Mouse (Mus musculus): ENCODE data around the gene Apobec2. TPM values are rescaled to one million over a fixed set of nuclear protein-coding genes. Genes with fewer than 3 reads are reported as not detected.

Gene Apobec2
- polyA plus RNA-seq, 1 experiment from 2014 or later: 9.9 TPM

GRCm38 (mm10) chr17:48416425-48417195 lies 16.1 kb downstream of the Apobec2 start:
- 72% methylated on average over 14 of the region's 14 CpGs for WGBS
- ATAC-seq (ENCODE audit: low read depth): peak; percentile 76
- no peaks in the 10 kb centered on the region for H3K27me3 ChIP-seq (ENCODE audit: control insufficient read depth, insufficient read depth, low read depth, low read length)
- H3K9ac ChIP-seq (ENCODE audit: low read length): no peak overlapping the region
- no peak overlapping the region for H3K4me3 ChIP-seq (ENCODE audit: low read length)
- H3K36me3 ChIP-seq (ENCODE audit: control insufficient read depth, insufficient read depth, low read length): peaks cover 20% of the 10 kb centered on the region
- H3K4me1 ChIP-seq (replicated peaks; ENCODE audit: control insufficient read depth, insufficient read depth, low read length): peaks cover 10% of the 10 kb centered on the region
- no peak overlapping the region for H3K4me2 ChIP-seq (ENCODE audit: low read depth, low read length)
- peak overlapping the region; percentile 38; the same call in 1 of the 2 replicates for H3K27ac ChIP-seq (ENCODE audit: low read length)
- H3K9me3 ChIP-seq (ENCODE audit: control insufficient read depth, low read length): no peaks in the 10 kb centered on the region

GRCm38 (mm10) chr17:48416011-48416410 lies 16.7 kb downstream of the Apobec2 start:
- no peaks in the 10 kb centered on the region for H3K9me3 ChIP-seq (ENCODE audit: control insufficient read depth, low read length)
- H3K36me3 ChIP-seq (ENCODE audit: control insufficient read depth, insufficient read depth, low read length): peaks cover 20% of the 10 kb centered on the region
- no peak overlapping the region for H3K9ac ChIP-seq (ENCODE audit: low read length)
- H3K4me2 ChIP-seq (ENCODE audit: low read depth, low read length): no peak overlapping the region
- peaks cover 16% of the 10 kb centered on the region for H3K4me1 ChIP-seq (replicated peaks; ENCODE audit: control insufficient read depth, insufficient read depth, low read length)
- 64% methylated on average over 7 of the region's 7 CpGs for WGBS
- peak overlapping the region; percentile 38; the same call in 1 of the 2 replicates for H3K27ac ChIP-seq (ENCODE audit: low read length)
- no peak overlapping the region for H3K4me3 ChIP-seq (ENCODE audit: low read length)
- no peaks in the 10 kb centered on the region for H3K27me3 ChIP-seq (ENCODE audit: control insufficient read depth, insufficient read depth, low read depth, low read length)
- ATAC-seq (ENCODE audit: low read depth): peak; percentile 54; the same call in 1 of the 2 replicates

- ATAC-seq (ENCODE audit: low read depth): no peak
- 26% methylated on average over 8 of the region's 8 CpGs for WGBS
- H3K9ac ChIP-seq (ENCODE audit: low read length): peak overlapping the region; percentile 93
- H3K9me3 ChIP-seq (ENCODE audit: control insufficient read depth, low read length): no peaks in the 10 kb centered on the region
- peak overlapping the region; percentile 100 for H3K27ac ChIP-seq (ENCODE audit: low read length)
- H3K4me2 ChIP-seq (ENCODE audit: low read depth, low read length): peak overlapping the region; percentile 82
- peaks cover 27% of the 10 kb centered on the region for H3K4me1 ChIP-seq (replicated peaks; ENCODE audit: control insufficient read depth, insufficient read depth, low read length)
- H3K27me3 ChIP-seq (ENCODE audit: control insufficient read depth, insufficient read depth, low read depth, low read length): no peaks in the 10 kb centered on the region
- H3K36me3 ChIP-seq (ENCODE audit: control insufficient read depth, insufficient read depth, low read length): peaks cover 20% of the 10 kb centered on the region
- peak overlapping the region; percentile 78 for H3K4me3 ChIP-seq (ENCODE audit: low read length)
Measured at GRCm38 (mm10) chr17:48411241-48411640, 21.5 kb downstream of the Apobec2 start.

- 0% methylated on average over 13 of the region's 13 CpGs for WGBS
- H3K9ac ChIP-seq (ENCODE audit: low read length): peak overlapping the region; percentile 93
- no peaks in the 10 kb centered on the region for H3K27me3 ChIP-seq (ENCODE audit: control insufficient read depth, insufficient read depth, low read depth, low read length)
- peak; percentile 7 for ATAC-seq (ENCODE audit: low read depth)
- peak overlapping the region; percentile 100 for H3K27ac ChIP-seq (ENCODE audit: low read length)
- H3K36me3 ChIP-seq (ENCODE audit: control insufficient read depth, insufficient read depth, low read length): peaks cover 16% of the 10 kb centered on the region
- no peaks in the 10 kb centered on the region for H3K9me3 ChIP-seq (ENCODE audit: control insufficient read depth, low read length)
- peak overlapping the region; percentile 78 for H3K4me3 ChIP-seq (ENCODE audit: low read length)
- H3K4me2 ChIP-seq (ENCODE audit: low read depth, low read length): peak overlapping the region; percentile 82
- peaks cover 27% of the 10 kb centered on the region for H3K4me1 ChIP-seq (replicated peaks; ENCODE audit: control insufficient read depth, insufficient read depth, low read length)
Measured at GRCm38 (mm10) chr17:48410299-48410785, 22.4 kb downstream of the Apobec2 start.

- H3K9me3 ChIP-seq (ENCODE audit: control insufficient read depth, low read length): no peaks in the 10 kb centered on the region
- peak within 1 kb of the TSS; percentile 82 for H3K4me2 ChIP-seq (ENCODE audit: low read depth, low read length)
- no peaks in the 10 kb centered on the region for H3K27me3 ChIP-seq (ENCODE audit: control insufficient read depth, insufficient read depth, low read depth, low read length)
- H3K36me3 ChIP-seq (ENCODE audit: control insufficient read depth, insufficient read depth, low read length): peaks cover 11% of the 10 kb centered on the region
- H3K4me3 ChIP-seq (ENCODE audit: low read length): peak within 1 kb of the TSS; percentile 95
- peaks cover 27% of the 10 kb centered on the region for H3K4me1 ChIP-seq (replicated peaks; ENCODE audit: control insufficient read depth, insufficient read depth, low read length)
- H3K9ac ChIP-seq (ENCODE audit: low read length): peak within 1 kb of the TSS; percentile 100
- H3K27ac ChIP-seq (ENCODE audit: low read length): peak within 1 kb of the TSS; percentile 100
- ATAC-seq (ENCODE audit: low read depth): peak; percentile 97
- under 1% methylated on average over 83 of the region's 84 CpGs for WGBS
Measured at GRCm38 (mm10) chr17:48409380-48410298, 23.1 kb downstream of the Apobec2 start, which contains the start of the genes Nfya and Oard1. Gene Nfya, minus strand, starts transcription at chr17:48409906. Gene Oard1, plus strand, starts transcription at chr17:48410014.

GRCm38 (mm10) chr17:48408526-48409291 lies 24.0 kb downstream of the Apobec2 start:
- Histone ChIP-seq H3K4me1 (replicated peaks; ENCODE audit: control insufficient read depth, insufficient read depth, low read length) (peaks cover 27% of the 10 kb centered on the region), H3K36me3 (ENCODE audit: control insufficient read depth, insufficient read depth, low read length) (peaks cover 5% of the 10 kb centered on the region), H3K9me3 (ENCODE audit: control insufficient read depth, low read length) (no peaks in the 10 kb centered on the region), H3K4me2 (ENCODE audit: low read depth, low read length) (peak overlapping the region; percentile 69), H3K27ac (ENCODE audit: low read length) (peak overlapping the region; percentile 100), H3K9ac (ENCODE audit: low read length) (peak overlapping the region; percentile 100), H3K4me3 (ENCODE audit: low read length) (peak overlapping the region; percentile 95), H3K27me3 (ENCODE audit: control insufficient read depth, insufficient read depth, low read depth, low read length) (no peaks in the 10 kb centered on the region)
- under 1% methylated on average over 41 of the region's 47 CpGs for WGBS
- peak; percentile 29 for ATAC-seq (ENCODE audit: low read depth)

GRCm38 (mm10) chr17:48407910-48408525 lies 24.7 kb downstream of the Apobec2 start:
- 2% methylated on average over 8 of the region's 8 CpGs for WGBS
- H3K4me2 ChIP-seq (ENCODE audit: low read depth, low read length): peak overlapping the region; percentile 69
- H3K27ac ChIP-seq (ENCODE audit: low read length): peak overlapping the region; percentile 100
- peak overlapping the region; percentile 95 for H3K4me3 ChIP-seq (ENCODE audit: low read length)
- no peaks in the 10 kb centered on the region for H3K27me3 ChIP-seq (ENCODE audit: control insufficient read depth, insufficient read depth, low read depth, low read length)
- no peaks in the 10 kb centered on the region for H3K9me3 ChIP-seq (ENCODE audit: control insufficient read depth, low read length)
- H3K4me1 ChIP-seq (replicated peaks; ENCODE audit: control insufficient read depth, insufficient read depth, low read length): peaks cover 27% of the 10 kb centered on the region
- H3K36me3 ChIP-seq (ENCODE audit: control insufficient read depth, insufficient read depth, low read length): peaks cover 4% of the 10 kb centered on the region
- H3K9ac ChIP-seq (ENCODE audit: low read length): peak overlapping the region; percentile 100
- ATAC-seq (ENCODE audit: low read depth): no peak

GRCm38 (mm10) chr17:48407154-48407553 lies 25.6 kb downstream of the Apobec2 start:
- WGBS: 71% methylated on average over 4 of the region's 4 CpGs
- H3K36me3 ChIP-seq (ENCODE audit: control insufficient read depth, insufficient read depth, low read length): no peaks in the 10 kb centered on the region; the same call in 1 of the 2 replicates
- no peaks in the 10 kb centered on the region for H3K27me3 ChIP-seq (ENCODE audit: control insufficient read depth, insufficient read depth, low read depth, low read length)
- no peak for ATAC-seq (ENCODE audit: low read depth)
- no peak overlapping the region for H3K4me2 ChIP-seq (ENCODE audit: low read depth, low read length)
- H3K9me3 ChIP-seq (ENCODE audit: control insufficient read depth, low read length): no peaks in the 10 kb centered on the region
- no peak overlapping the region for H3K27ac ChIP-seq (ENCODE audit: low read length)
- H3K4me3 ChIP-seq (ENCODE audit: low read length): no peak overlapping the region
- no peak overlapping the region for H3K9ac ChIP-seq (ENCODE audit: low read length)
- H3K4me1 ChIP-seq (replicated peaks; ENCODE audit: control insufficient read depth, insufficient read depth, low read length): peaks cover 27% of the 10 kb centered on the region
